Mouse (Mus musculus): ENCODE data around the gene Snrnp25.
A peak's percentile ranks its signal among the peaks of the same experiment; 100 is the strongest.

Snrnp25 gene

DNA sequence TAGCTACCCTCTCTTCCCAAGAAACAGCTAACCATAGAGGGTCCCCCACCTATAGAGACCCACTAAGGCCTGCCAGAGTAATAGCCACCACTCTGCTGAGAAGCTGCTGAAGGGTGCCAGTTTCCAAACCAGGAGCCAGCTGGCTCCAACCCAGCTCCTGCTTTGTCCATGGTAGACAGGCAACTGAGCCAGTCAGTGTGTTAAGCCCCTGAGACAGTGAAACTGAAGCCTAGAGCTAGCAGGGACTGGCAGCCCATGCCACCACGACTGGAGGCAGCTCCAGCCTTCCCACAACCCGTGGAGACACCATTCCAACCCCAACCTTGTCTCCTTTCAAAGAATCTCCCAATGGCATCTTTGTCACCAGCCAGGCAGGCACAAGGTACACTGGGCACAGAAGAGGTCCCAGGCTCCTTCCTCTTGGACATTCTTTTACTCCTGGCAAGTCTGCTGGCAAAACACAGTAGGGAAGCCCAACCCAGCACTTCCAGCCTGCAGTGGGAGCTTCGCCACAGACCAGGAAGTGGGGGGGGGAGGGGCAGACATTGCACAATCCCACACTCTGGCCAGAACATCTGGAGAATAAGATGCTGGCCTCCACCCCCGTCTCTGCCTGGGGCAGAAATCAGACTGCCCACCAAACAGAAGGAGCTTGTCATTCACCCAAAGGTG, 19.4 kb downstream of the Snrnp25 start:
- no peak for DNase-seq (ENCODE audit: low spot score in 2 of 2)

DNA sequence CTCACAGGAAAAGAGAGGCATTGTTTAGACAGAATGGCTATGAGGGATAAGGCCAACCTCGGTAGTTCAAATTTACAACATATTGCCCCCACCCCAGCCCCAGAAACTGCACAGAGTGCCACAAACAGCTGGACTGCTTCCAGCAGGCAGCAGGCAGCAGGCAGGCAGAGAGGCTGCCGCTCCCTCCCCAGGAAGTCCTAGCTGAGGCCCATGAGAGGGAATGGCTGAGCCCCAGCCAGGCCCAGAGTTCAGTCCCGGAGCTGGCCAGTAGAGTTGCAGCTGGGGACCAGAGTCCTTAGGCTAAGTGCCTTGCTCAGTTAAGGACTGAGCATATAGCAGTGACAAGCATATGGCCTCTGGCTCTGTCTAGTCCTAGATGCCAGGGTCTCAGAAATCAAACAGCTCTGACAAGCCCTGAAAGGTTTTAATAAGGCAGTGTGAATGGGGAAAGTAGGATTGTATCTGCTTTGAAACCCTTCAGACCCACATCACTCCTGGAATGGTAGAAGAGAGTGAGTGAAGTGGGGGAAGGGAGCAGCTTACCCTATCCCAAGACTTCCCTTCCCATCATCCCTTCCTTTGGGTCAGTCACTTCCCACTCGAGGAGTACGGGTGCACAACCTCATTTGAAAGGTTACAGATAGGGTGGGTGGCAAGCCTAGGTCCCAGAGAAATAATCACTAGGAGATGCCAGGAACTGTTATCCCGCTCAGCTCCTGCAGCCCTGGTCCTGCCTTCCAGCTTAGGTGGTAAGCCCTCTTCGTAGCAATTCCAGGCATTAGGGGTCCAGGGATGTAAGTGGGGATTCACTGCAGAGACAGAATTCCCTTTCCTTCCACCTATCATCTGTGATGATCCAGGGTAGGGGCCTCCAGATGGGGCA, 20.2 kb downstream of the Snrnp25 start:
- DNase-seq (ENCODE audit: low spot score in 2 of 2), result no peak

DNA sequence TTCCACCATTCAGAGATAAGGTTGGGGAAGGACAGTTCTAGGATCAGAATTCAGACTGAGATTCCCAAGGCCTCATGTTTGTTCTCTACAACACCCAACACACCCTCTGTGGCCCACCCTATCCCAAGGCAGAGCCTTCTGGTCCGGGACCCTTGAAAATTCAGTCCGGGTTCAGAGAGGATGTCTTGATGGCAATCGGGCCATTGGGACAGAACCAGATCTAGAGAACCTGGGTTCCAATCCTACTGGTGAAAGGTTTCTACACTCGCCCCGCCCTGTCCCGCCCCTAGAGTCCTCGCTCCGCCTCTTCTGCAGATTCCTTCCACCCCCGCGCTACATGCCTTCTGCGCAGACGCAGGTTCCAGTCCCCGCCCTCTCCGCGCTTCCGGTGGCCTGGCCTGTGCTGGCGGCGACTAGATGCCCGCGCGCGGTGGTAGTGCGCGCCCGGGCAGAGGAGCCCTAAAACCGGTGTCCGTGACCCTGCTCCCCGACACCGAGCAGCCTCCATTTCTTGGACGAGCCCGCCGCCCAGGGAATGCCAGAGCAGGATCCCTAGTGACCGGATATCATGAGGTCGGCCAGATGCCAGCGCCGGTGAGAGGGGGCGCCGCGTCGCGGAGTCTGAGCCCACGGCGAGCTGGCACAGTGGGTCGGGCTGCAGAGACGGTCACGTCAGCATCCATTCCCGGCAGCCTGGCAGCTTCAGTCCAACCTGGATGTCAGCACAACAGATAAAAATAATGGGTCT, 21.1 kb downstream of the Snrnp25 start, which contains the start of gene Mpg:
Mpg (plus strand) TSS at position 382 of the 748 bp plus-strand sequence.
- peak; percentile 86 to 88 for DNase-seq (ENCODE audit: low spot score in 2 of 2)

DNA sequence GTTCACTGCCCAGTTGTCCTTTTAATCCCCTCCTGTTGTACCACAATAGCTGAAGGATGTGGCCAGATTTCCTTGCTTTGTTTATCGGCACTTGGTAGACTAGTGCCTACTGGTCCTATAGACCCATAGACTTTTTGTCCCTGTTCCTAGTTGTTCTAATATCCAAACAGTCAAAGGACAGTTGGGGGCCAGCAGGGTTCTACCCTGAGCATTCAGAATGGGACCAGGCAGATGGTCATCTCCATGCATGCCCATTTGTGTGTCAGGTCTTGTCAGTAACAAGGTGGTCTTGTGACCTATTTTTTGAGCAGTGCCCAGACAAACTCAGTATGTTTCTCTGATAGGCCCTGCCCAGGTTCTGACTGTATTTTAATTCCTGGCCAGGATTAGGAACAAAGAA, 21.8 kb downstream of the Snrnp25 start:
- DNase-seq (ENCODE audit: low spot score in 2 of 2), result no peak

DNA sequence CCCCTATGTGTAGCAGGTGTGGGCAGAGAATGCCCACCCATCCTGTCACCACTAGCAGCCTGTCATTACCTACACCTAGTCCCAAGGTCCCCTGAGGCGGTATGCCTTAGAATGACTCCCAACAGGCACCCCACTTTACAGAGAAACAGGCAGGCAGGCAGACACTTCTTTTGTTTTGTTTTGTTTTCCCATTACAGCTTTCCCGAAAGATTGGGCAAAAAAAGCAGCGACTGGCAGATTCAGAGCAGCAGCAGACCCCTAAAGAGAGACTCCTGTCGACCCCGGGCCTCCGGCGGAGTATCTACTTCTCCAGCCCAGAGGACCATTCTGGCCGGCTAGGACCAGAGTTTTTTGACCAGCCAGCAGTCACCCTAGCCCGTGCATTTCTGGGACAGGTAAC, 22.3 kb downstream of the Snrnp25 start:
- no peak for DNase-seq (ENCODE audit: low spot score in 2 of 2)

DNA sequence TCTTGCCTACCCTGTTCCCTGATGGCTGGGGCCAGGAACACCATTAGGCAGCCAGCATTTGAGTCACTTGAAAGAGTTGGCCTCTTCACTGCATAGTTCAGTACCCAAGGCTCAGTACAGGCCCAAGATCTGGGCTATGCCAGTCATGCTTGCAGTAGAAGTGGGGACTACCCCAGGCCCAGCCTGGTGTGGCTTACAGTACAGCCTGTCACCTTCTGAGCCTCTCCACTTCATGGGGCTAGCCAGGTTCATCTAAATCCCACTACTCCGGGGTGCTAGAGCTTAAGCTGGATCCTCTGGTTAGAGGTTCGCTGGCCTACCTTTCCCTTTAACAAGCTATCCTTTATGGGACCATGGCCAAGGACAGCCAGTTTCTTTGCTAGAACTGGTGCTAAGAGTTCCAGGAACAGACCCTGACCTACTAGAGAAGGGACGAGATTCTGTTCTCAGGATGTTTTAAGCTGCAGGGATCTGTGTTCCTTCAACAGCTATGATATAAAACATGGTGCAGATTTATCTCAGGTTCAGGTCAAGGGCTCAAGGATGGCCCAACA, 23.2 kb downstream of the Snrnp25 start:
- no peak for DNase-seq (ENCODE audit: low spot score in 2 of 2)

DNA sequence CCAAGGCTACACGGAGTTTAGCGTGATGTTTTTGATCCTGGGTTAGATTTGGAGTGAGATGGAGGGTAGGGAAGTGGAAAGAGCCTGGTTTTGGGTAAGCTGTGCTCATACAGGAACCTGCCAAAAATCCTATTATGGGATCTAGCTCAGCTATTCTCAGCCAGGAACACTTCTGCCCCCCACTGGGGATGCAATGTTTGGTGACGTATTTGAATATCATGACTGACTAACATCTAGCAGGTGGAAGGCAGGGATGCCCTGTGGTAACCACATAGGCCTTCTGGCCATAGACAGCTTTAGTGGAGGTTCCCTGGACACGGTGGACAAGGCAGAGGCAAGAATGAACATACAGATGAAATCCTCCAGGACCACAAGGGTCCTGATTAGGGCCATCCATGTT, 25.0 kb downstream of the Snrnp25 start:
- DNase-seq (ENCODE audit: low spot score in 2 of 2), result no peak

DNA sequence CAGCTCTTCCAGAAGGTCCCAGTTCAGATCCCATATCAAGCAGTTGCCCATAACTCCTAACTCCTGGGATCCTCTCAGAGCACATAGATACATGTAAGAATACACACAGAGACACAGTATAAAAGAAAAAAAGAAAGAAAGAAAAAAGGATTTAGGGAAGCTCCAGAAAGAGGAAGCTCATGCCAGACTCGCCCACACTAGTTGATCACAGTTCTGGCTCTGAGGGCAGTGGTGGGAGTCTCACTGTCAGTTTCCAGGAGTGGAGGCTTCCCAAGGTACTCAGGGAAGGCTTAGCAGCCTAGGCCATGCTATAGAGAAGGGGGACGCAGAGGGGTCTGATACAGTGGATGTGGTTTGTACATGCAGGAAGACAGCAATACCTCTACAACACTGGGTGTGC, 25.9 kb downstream of the Snrnp25 start:
- no peak for DNase-seq (ENCODE audit: low spot score in 2 of 2)

DNA sequence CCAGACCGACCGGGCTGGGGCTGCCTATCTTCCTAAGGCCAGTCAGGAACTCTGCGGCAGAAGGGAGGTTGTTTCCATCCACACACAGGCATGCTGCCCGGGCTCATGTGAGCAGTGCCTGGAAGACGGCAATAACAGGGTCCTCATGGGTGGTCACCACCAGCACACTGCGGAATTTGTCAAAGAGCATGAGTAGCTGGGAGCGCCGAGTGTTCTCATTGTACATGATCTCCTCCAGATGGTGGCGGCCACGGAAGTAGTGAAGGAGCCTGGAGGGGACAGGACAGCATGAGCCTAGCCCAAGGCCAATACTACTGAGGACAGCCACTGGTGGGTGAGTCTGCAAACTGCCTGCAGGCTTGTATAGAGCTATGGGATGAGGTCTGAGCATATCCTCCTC, 27.6 kb downstream of the Snrnp25 start:
- DNase-seq (ENCODE audit: low spot score in 2 of 2), result no peak

DNA sequence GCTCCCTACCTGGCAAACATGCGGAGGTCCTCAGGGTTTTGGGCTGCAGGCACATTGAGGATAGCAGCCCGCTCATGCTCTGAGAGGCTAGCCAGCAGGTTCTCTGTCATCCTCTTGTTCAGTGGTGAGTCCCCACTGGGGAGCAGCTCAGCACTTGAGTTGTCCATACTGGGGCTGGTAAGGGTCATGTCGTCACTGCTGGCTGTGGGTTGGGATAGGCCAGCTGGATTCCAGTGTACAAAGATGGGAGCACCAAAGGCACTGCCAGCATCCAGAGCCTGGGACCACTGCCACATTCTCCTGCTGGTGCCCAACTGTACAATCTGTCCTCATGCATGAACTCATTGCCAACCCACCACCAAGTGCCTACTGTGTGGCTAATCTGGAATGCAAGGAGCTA, 28.7 kb downstream of the Snrnp25 start:
- no peak for DNase-seq (ENCODE audit: low spot score in 2 of 2)

DNA sequence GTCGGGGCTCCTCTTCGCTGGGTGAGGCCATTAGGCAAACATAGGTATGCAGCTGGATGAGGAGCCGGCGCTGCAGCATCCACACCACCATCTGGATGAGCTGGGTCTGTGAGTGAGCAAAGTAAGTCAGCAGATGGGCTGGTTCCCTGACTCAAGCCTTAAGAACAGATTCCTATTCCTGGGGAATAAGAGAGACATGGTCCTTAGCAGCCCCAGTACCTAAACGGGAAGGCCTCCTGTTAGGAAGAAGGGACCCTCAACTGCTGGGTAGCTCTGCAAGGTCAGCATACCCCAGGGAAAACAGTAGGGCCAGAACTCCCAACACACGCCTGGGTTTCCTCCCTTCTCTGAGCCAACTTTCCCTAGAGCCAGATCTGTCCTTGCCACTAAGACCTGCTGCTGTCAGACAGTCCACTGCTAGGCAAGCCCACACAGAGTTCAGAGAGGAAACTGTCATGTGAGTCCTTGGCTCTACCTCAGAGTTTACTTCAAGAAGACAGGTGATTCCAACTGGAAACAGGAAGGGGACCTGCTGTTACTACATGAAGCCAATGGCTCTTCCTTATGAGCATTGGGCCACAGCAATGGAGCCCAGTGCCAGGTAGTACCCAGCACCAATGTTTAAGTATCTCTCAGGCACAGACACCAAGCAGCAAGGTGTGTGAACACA, 29.7 kb downstream of the Snrnp25 start:
- no peak for DNase-seq (ENCODE audit: low spot score in 2 of 2)

DNA sequence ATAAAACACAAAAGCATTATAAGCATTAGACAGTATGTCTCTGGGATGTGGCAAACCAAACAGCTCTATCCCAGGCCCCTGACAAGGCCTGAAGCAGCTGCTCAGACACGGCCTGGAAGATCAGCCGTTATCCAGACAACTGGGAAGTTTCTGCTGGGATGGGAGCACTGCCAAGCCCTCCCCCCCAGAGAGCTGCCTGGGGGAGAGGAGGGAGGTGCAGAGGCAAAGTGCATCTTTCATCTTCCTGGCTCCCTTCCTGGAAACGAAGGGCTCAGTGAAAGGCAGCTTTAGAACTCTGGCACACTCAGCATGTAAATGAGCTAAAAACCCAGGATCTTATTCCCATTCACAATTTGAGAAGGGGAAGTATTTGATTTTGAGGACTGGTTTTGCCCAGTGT, 30.4 kb downstream of the Snrnp25 start:
- DNase-seq (ENCODE audit: low spot score in 2 of 2), result no peak

DNA sequence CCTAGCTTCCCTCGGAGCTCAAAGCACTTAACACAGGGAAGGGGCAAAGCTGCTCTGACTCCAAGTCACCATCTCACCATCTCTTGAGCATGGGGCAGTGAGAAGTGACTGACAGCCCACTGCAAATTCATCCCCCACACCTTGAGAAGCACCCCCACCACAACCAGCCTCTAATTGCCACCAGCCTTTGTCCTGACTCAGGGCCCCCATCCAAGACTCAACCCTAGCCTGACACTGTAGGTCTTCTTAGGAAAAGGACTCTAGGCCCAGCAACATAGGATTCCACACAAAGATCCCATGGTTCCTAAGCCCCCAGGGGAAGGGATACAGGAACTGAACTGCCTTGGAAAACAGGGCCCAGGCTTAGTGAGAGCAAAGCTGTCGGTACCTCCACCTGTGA, 30.9 kb downstream of the Snrnp25 start:
- no peak for DNase-seq (ENCODE audit: low spot score in 2 of 2)

DNA sequence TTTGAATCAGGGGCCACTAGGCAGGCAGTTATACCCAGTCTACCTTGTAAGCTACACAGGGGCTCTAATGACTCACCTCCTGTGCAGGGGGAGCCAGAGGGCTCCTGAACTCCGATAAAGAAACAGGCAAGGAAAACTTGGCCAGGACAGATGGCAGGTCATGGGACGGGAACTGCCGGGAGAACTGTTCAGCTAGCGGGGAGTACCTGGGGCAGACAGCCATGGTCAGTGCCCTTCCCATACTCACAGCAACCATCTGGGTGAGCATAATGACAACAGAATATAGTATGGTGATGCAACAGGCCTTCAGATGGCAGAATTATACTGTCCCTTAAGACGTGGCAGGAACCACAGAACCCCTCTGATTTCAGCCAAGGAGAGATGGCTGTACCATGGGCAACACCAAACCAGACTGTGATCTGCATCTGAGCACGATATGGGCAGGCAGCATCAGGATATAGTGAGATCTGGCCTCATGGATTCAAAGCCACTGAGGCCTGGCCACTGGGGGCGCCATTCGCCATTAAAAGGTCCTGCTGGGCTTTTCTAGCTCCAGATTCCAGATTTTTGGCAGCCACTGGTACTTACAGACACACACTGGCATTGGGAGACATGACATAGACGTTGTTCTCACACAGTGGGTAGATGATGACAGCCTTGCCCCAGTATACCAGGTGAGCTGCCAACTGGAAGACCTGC, 31.6 kb downstream of the Snrnp25 start:
- peak; percentile 38 to 59 for DNase-seq (ENCODE audit: low spot score in 2 of 2)

DNA sequence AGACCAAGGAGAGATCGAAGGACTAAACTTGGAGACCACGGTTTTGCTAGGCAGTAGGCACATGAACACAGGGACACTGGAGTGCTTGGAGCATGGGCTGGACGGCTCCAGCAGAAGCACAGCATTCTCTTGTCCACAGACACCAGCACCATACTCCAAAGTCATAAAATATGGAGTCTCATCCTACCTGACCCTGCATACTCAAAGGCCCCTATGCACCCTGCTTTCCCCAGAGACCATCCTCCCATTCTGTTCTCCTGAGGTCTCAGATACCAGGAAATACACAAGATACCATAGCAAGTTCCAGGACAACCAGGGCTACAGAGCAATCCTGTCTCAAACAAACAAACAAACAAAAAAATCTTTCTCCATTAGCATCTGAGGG, 32.2 kb downstream of the Snrnp25 start:
- DNase-seq (ENCODE audit: low spot score in 2 of 2), result no peak

DNA sequence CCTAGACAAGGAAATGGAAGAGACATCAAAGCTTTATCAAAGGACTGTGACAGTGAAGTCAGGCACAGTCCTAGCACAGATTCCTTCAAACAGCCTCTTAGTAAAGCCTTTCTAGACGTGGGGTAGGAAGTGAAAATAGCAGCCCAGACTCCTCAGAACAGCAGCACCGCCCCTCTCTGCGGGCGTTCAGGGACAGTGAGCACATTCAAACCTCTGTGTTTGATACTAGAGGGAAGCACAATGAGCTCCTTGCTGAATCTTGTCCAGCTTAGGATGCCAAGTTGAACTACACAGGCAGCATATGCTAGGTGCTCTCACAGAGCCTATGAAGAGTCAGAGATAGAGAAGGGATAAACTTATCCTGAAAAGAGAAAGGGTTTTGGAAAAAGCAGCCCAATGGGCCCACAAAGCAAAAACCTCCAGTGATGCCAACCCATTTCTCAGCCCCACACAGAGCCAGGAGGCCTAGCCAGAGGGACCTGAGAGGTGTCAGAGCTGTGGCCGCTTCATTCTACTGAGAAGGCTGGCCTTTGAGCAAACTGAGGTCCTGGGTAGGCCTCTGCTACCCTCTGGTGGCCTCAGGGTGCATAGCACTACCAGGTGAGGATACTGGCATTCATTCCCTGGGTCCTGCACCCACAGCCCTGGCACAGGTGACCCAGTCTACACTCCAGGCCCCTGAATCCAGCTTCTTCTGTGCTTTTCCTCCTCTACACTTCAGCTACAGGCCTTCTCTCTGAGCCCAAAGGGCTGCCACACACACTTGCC, 33.1 kb downstream of the Snrnp25 start:
- peak; percentile 76 to 79 for DNase-seq (ENCODE audit: low spot score in 2 of 2)

DNA sequence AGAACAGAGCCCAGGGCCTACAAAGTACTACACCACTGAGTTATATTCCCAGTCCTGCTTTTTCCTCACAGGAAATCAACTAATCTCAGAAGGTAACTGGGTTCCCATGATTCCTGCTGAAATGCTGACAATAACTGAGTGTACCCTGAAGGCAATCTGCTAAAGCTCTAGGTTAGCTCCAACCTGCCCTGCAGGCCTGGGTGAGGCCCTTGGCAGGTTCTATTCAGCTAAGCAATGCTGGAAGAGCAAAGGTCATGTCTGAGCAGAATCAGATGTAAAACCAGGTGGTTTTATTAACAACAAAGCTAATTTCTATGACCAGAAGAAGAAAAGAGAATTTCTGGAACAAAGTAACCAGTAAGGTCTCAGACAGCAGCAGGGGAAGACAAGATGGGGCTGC, 36.2 kb downstream of the Snrnp25 start:
- DNase-seq (ENCODE audit: low spot score in 2 of 2), result no peak

DNA sequence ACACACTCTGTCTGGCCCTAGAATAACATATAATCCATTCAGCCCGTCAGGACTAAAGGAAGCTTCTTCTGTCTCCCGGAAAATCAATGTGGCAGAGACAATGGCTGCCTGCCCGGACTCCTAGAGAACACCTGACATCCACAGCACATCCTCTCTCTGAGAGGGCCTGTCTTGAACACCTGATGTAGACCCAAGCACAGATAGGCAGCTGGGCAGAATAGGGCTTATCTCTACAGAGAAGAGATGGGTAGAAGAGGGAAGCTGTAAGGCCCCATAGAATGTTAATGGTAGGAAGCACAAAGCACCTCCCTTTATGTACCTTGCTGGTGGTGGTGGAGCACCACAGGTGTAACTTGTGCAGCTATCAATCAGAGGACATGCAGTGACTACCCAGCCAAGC, 37.0 kb downstream of the Snrnp25 start:
- DNase-seq (ENCODE audit: low spot score in 2 of 2), result no peak

DNA sequence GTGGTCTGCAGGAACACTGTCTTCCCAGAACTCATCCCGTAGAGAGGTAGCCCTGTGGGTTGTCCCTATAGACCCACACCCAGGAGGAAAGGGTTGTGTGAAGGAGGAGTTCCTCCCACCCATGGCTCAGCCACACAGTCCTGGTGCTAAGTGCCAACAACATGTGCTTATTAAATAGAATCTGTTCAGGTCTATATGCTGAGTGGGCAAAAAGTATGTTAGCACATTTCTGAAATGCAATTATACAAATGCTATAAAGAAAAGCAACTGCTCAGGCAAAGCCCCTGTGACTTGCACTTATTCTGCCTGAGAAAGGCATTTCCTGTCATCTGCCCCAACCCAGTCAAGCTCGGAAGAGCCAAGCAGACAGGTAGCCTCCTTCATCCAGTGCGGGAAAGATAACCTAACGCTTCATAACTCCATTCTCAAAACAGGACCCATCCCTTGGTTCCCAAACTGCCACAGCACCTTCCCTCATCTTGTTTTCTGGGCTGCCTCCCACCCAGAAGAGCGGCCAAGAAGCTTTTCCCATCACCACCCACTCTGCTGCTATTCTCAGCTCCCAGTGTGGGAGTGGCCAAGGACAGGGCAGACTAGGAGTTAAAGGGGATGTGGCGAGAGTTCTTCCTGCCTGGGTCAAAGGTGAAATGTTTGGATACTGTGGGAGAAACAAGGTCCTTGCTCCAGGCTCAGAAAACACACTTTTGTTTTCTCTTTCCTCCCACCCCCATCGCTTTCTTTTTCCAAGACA, 38.2 kb downstream of the Snrnp25 start:
- no peak for DNase-seq (ENCODE audit: low spot score in 2 of 2)

DNA sequence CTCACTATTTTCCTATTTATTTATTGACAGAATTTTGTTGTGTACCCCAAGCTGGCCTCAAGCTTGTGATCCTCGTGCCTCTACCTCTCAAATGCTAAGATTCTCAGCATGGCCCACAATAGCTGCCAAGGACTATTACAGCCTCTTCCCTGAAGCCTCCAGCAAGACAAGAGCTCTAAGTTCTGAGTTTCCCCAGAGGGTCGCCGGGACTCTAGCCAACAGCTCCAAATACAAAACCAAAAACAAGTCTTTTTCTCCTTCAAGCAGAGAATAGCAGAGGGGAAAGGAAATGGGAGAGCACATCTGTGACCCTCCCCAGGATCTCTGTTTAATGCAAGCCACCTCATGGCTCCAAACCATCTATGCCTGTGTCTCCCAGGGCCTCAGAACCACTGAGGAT, 38.8 kb downstream of the Snrnp25 start:
- no peak for DNase-seq (ENCODE audit: low spot score in 2 of 2)
